Mouse (Mus musculus): ENCODE measurements around the gene Scml4.

- no peak for TF ChIP-seq GATA1 (IDR thresholded peaks at IDR 0.05; ENCODE audit: low read length)
- no peak for TF ChIP-seq TAL1 (IDR thresholded peaks at IDR 0.05; ENCODE audit: low read length)
Measured at GRCm38 (mm10) chr10:42869467-42869866, 9.3 kb downstream of the Scml4 start.

Data from erythroblast, embryonic 14.5 days (primary cell).